Mouse (Mus musculus) c-Kit-positive CD71-negative TER-119-negative erythroid progenitor cells, embryonic 14.5 days (primary cell): ENCODE measurements at regions not wholly inside any gene's neighbourhood (a gene's known extent, or its start where the extent isn't known, plus 50 kb on each side); places are given as distances from the start of the nearest gene placed in this dataset.

Experiments
- DNase-seq: peaks from one replicate; pipeline ENCODE4 v3.0.0-alpha.2; 2013; ENCODE audit warnings: low read depth

- DNase-seq, result no peak
Observed at GRCm38 (mm10) chr5:116900846-116901245, 215.1 kb downstream of the Suds3 start.

GRCm38 (mm10) chr5:116897391-116897790 is 218.5 kb downstream of the Suds3 start:
- no peak for DNase-seq

- DNase-seq, result no peak
Observed at GRCm38 (mm10) chr5:116895036-116895783, 220.7 kb downstream of the Suds3 start.

GRCm38 (mm10) chr5:116894575-116894974 is 221.3 kb downstream of the Suds3 start:
- no peak for DNase-seq

GRCm38 (mm10) chr5:116892877-116893276 is 223.0 kb downstream of the Suds3 start:
- DNase-seq, result no peak

GRCm38 (mm10) chr5:116889224-116889623 is 226.7 kb downstream of the Suds3 start:
- DNase-seq, result no peak

GRCm38 (mm10) chr5:116886181-116887136 is 229.5 kb downstream of the Suds3 start:
- DNase-seq, result no peak

- no peak for DNase-seq
Observed at GRCm38 (mm10) chr5:116879761-116880160, 236.2 kb downstream of the Suds3 start.

GRCm38 (mm10) chr5:116874941-116875340 is 241.0 kb downstream of the Suds3 start:
- DNase-seq, result no peak

GRCm38 (mm10) chr5:116868115-116868514 is 247.8 kb downstream of the Suds3 start:
- no peak for DNase-seq

- DNase-seq, result no peak
Observed at GRCm38 (mm10) chr5:116864275-116864674, 251.6 kb downstream of the Suds3 start.

GRCm38 (mm10) chr5:116852691-116853090 is 261.1 kb upstream of the Srrm4 start:
- DNase-seq, result no peak

GRCm38 (mm10) chr5:116831874-116832273 is 240.3 kb upstream of the Srrm4 start:
- DNase-seq, result no peak

- DNase-seq, result no peak
Observed at GRCm38 (mm10) chr5:116829771-116830170, 238.2 kb upstream of the Srrm4 start.

GRCm38 (mm10) chr5:116823260-116823659 is 231.6 kb upstream of the Srrm4 start:
- no peak for DNase-seq

GRCm38 (mm10) chr5:116822141-116822540 is 230.5 kb upstream of the Srrm4 start:
- DNase-seq, result no peak

- no peak for DNase-seq
Observed at GRCm38 (mm10) chr5:116809799-116810198, 218.2 kb upstream of the Srrm4 start.

GRCm38 (mm10) chr5:116809001-116809759 is 217.6 kb upstream of the Srrm4 start:
- no peak for DNase-seq

- DNase-seq, result no peak
Observed at GRCm38 (mm10) chr5:116797460-116797859, 205.8 kb upstream of the Srrm4 start.

- DNase-seq, result no peak
Observed at GRCm38 (mm10) chr5:116795169-116795568, 203.6 kb upstream of the Srrm4 start.

GRCm38 (mm10) chr5:116790419-116790818 is 198.8 kb upstream of the Srrm4 start:
- DNase-seq, result no peak

- no peak for DNase-seq
Observed at GRCm38 (mm10) chr5:116789859-116790258, 198.2 kb upstream of the Srrm4 start.
